Mouse (Mus musculus): ENCODE data around the gene Rgs17.

DNA sequence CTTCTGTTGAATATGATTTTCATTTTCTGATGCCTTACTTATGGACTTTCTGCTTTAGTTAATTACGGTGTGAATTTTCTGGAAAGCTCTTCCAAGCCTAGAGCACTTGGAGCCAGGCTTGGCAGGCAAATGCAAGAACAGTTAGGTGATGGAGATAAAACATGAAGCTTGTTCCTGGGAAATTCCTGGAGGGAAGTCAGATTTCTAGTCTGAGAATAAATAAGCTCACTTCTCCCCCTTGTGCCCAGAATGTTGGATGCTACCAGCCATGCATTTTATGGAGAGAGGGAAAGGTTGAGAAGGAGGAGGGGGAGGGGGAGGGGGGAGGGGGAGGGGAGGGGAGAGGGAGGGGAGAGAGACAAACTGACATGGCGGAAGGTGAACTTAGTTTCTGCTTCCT, 17.8 kb downstream of the Rgs17 start:
- TF ChIP-seq CEBPB (IDR thresholded peaks at IDR 0.05; ENCODE audit: low read depth) (no peak), USF1 (IDR thresholded peaks at IDR 0.05; ENCODE audit: low read depth) (no peak), CTCF (IDR thresholded peaks at IDR 0.05; ENCODE audit: control insufficient read depth, insufficient read depth, insufficient read length) (no peak), MYOD1 (IDR thresholded peaks at IDR 0.05; ENCODE audit: control insufficient read depth, insufficient read length, low read depth) (no peak), MYOG (IDR thresholded peaks at IDR 0.05; ENCODE audit: control insufficient read depth, extremely low read depth, insufficient read length) (no peak), FOSL1 (IDR thresholded peaks at IDR 0.05; ENCODE audit: insufficient read depth, low read length, poor library complexity, severe bottlenecking) (no peak), MAX (IDR thresholded peaks at IDR 0.05) (no peak)

Data from C2C12 (cell line).